Mouse (Mus musculus) ES-E14 (cell line): ENCODE measurements around the gene Trpm3. TPM values are rescaled to one million over a fixed set of nuclear protein-coding genes. Genes with fewer than 3 reads are reported as not detected.

Source experiments
- DNase-seq: peaks from one replicate; pipeline ENCODE4 v3.0.0-alpha.2; 2013; ENCODE audit warnings: low read depth, low spot score
- H3K27ac ChIP-seq: 2 replicates; pipeline ENCODE4 v1.5.1; 2012; ENCODE audit warnings: low read depth, mild to moderate bottlenecking, low read length, moderate library complexity, mixed read lengths; ENCODE audit not compliant: poor library complexity, insufficient read depth, severe bottlenecking
- H3K36me3 ChIP-seq: 2 replicates; pipeline ENCODE4 v1.6.1; 2012; ENCODE audit warnings: mild to moderate bottlenecking, low read length, moderate library complexity, mixed read lengths; ENCODE audit not compliant: control insufficient read depth, poor library complexity, insufficient read depth, severe bottlenecking
- H3K4me1 ChIP-seq, 2 experiments: fragments of 150-350 bp in 1 of 2; sonication (generic) in 1 of 2; 2 replicates each; pipeline ENCODE4 v1.6.1; 2012; ENCODE audit warnings: low read length in 2 of 2, mild to moderate bottlenecking in 1 of 2, mixed read lengths in 1 of 2; ENCODE audit not compliant: control insufficient read depth in 2 of 2, insufficient read depth in 2 of 2, poor library complexity in 1 of 2
- H3K4me3 ChIP-seq, 2 experiments: fragments of 150-350 bp in 1 of 2; sonication (generic) in 1 of 2; 2 replicates each; pipeline ENCODE4 v1.5.1; 2012; ENCODE audit warnings: low read length in 2 of 2, low read depth in 1 of 2, mild to moderate bottlenecking in 1 of 2, mixed read lengths in 1 of 2; ENCODE audit not compliant: insufficient read depth in 1 of 2, poor library complexity in 1 of 2, severe bottlenecking in 1 of 2
- H3K9ac ChIP-seq: 2 replicates; pipeline ENCODE4 v1.6.1; 2012; ENCODE audit warnings: low read depth, mild to moderate bottlenecking, low read length, mixed read lengths; ENCODE audit not compliant: poor library complexity, insufficient read depth, severe bottlenecking
- H3K9me3 ChIP-seq: fragments of 150-350 bp; sonication (generic); 2 replicates; pipeline ENCODE4 v1.6.1; 2012; ENCODE audit warnings: low read depth, mild to moderate bottlenecking, low read length; ENCODE audit not compliant: control insufficient read depth, insufficient read depth
- CHD2 ChIP-seq: IDR thresholded peaks from 2 replicates; pipeline ENCODE4 v1.6.1; 2014; ENCODE audit warnings: mild to moderate bottlenecking, low read depth, low read length, inconsistent platforms
- HCFC1 ChIP-seq: IDR thresholded peaks from 2 replicates; pipeline ENCODE4 v1.6.1; 2012; ENCODE audit warnings: low read length, inconsistent platforms, borderline replicate concordance; ENCODE audit not compliant: insufficient read depth
- MAFK ChIP-seq: IDR thresholded peaks from 2 replicates; pipeline ENCODE4 v1.6.1; 2014; ENCODE audit warnings: mild to moderate bottlenecking, low read depth, low read length, inconsistent platforms; ENCODE audit not compliant: insufficient read depth
- ZC3H11A ChIP-seq: IDR thresholded peaks from 2 replicates; pipeline ENCODE4 v1.6.1; 2012; ENCODE audit warnings: low read depth, mild to moderate bottlenecking, inconsistent platforms, low read length, borderline replicate concordance
- ZNF384 ChIP-seq: IDR thresholded peaks from 2 replicates; pipeline ENCODE4 v1.6.1; 2012; ENCODE audit warnings: low read depth, low read length, inconsistent platforms
- in situ Hi-C, 2 experiments: fragments of 600-800 bp; cut with MboI; formaldehyde crosslinking; loops; one replicate each; pipeline ENCODE4 v1.15.1; 2025; ENCODE audit warnings: low sequenced_read_pairs in 2 of 2, inconsistent platforms in 1 of 2; ENCODE audit not compliant: unreplicated experiment in 2 of 2
- total RNA-seq: library from RNA; depleted of rRNA; stranded (reverse); fragments of 300-350 nt; gene quantifications from 2 replicates; pipeline ENCODE4 v1.2.3, GENCODE M21; 2012

Trpm3 gene
- total RNA-seq, 1 experiment, result 0.22 TPM

- no peak overlapping the region for H3K9ac ChIP-seq
- H3K4me3 ChIP-seq, result no peak overlapping the region
- no peak overlapping the region for H3K27ac ChIP-seq
- H3K4me1 ChIP-seq, result peaks cover 8 to 9% of the 10 kb centered on the region in 2 experiments
- no peak for DNase-seq
- in situ Hi-C loops, result no loop called here
- no peaks in the 10 kb centered on the region for H3K9me3 ChIP-seq
- no peaks in the 10 kb centered on the region for H3K36me3 ChIP-seq
- TF ChIP-seq HCFC1 (no peak), MAFK (no peak), CHD2 (no peak), ZC3H11A (no peak), ZNF384 (no peak)
Observed at GRCm38 (mm10) chr19:22825812-22826211, 687.0 kb downstream of the Trpm3 start.

GRCm38 (mm10) chr19:22828198-22828742, 689.4 kb downstream of the Trpm3 start:
- H3K36me3 ChIP-seq, result no peaks in the 10 kb centered on the region
- no peaks in the 10 kb centered on the region for H3K9me3 ChIP-seq
- in situ Hi-C loops, result no loop called here
- H3K4me1 ChIP-seq, result peaks cover 3 to 7% of the 10 kb centered on the region in 2 experiments; a peak in 3 of 4 replicates
- H3K4me3 ChIP-seq, result no peak overlapping the region
- no peak overlapping the region for H3K9ac ChIP-seq
- no peak overlapping the region for H3K27ac ChIP-seq
- no peak for DNase-seq
- TF ChIP-seq MAFK (no peak), ZC3H11A (no peak), ZNF384 (no peak), CHD2 (no peak), HCFC1 (no peak)

GRCm38 (mm10) chr19:22841081-22842040, 702.5 kb downstream of the Trpm3 start:
- Histone ChIP-seq H3K27ac (no peak overlapping the region), H3K4me3 (no peak overlapping the region), H3K9ac (no peak overlapping the region), H3K36me3 (no peaks in the 10 kb centered on the region), H3K4me1 (no peaks in the 10 kb centered on the region), H3K9me3 (no peaks in the 10 kb centered on the region)
- DNase-seq, result no peak
- TF ChIP-seq CHD2 (no peak), MAFK (no peak), HCFC1 (no peak), ZC3H11A (no peak), ZNF384 (no peak)
- in situ Hi-C loops, result no loop called here

- TF ChIP-seq ZNF384 (no peak), MAFK (no peak), CHD2 (no peak), HCFC1 (no peak), ZC3H11A (no peak)
- DNase-seq, result no peak
- in situ Hi-C loops, result no loop called here
- H3K4me1 ChIP-seq, result no peaks in the 10 kb centered on the region
- H3K9ac ChIP-seq, result no peak overlapping the region
- no peak overlapping the region for H3K27ac ChIP-seq
- no peak overlapping the region for H3K4me3 ChIP-seq
- no peaks in the 10 kb centered on the region for H3K9me3 ChIP-seq
- H3K36me3 ChIP-seq, result no peaks in the 10 kb centered on the region
Observed at GRCm38 (mm10) chr19:22842697-22843096, 703.9 kb downstream of the Trpm3 start.
